Mouse (Mus musculus): ENCODE data around the gene Gm8237.
"Not testable (repeated sequence)": the region's sequence is repeated elsewhere in the genome, so short reads cannot be mapped to it uniquely, and the experiment has no call there.

The Gm8237 gene

GRCm38 (mm10) chr14:5880241-5880640 is at the start of gene Gm8237:
Gene Gm8237, minus strand, starts transcription at chr14:5880382.
- DNase-seq (ENCODE audit: extremely low spot score) = peak; percentile 17

GRCm38 (mm10) chr14:5923276-5923675 is 43.1 kb upstream of the Gm8237 start:
- DNase-seq (ENCODE audit: extremely low spot score) = not testable (repeated sequence)

GRCm38 (mm10) chr14:5918330-5918942 is 38.3 kb upstream of the Gm8237 start:
- DNase-seq (ENCODE audit: extremely low spot score) = not testable (repeated sequence)

GRCm38 (mm10) chr14:5913701-5914100 is 33.5 kb upstream of the Gm8237 start:
- DNase-seq (ENCODE audit: extremely low spot score) = not testable (repeated sequence)

- peak; percentile 8 for DNase-seq (ENCODE audit: extremely low spot score)
These were observed 391 bp downstream of the Gm8237 start for GRCm38 (mm10) chr14:5879791-5880190.

GRCm38 (mm10) chr14:5879136-5879535 is 1.0 kb downstream of the Gm8237 start:
- peak; percentile 62 for DNase-seq (ENCODE audit: extremely low spot score)

- not testable (repeated sequence) for DNase-seq (ENCODE audit: extremely low spot score)
These were observed 24.3 kb downstream of the Gm8237 start for GRCm38 (mm10) chr14:5855911-5856310.

- DNase-seq (ENCODE audit: extremely low spot score) = not testable (repeated sequence)
These were observed 50.0 kb downstream of the Gm8237 start, which contains the start of gene Gm3424 for GRCm38 (mm10) chr14:5830229-5830628. Gene Gm3424, minus strand, starts transcription at chr14:5830329.

GRCm38 (mm10) chr14:5812699-5813356 is 67.4 kb downstream of the Gm8237 start:
- not testable (repeated sequence) for DNase-seq (ENCODE audit: extremely low spot score)

All from embryo, embryonic 9.5 days (tissue).